Mouse (Mus musculus) WW6 (cell line): ENCODE data around the gene Ggnbp2.

Source experiments
- DNase-seq: peaks from one replicate; pipeline ENCODE4 v3.0.0-alpha.2; 2013; ENCODE audit warnings: low read depth, low spot score

Ggnbp2 gene

GRCm38 (mm10) chr11:84870337-84871043, at the start of gene Ggnbp2:
Gene Ggnbp2 (minus strand): TSS chr11:84870817.
- peak; percentile 93 for DNase-seq

GRCm38 (mm10) chr11:84919951-84920350, 49.3 kb upstream of the Ggnbp2 start:
- no peak for DNase-seq

- DNase-seq, result peak; percentile 28
Measured at GRCm38 (mm10) chr11:84919276-84919675, 48.7 kb upstream of the Ggnbp2 start.

GRCm38 (mm10) chr11:84918425-84918824, 47.8 kb upstream of the Ggnbp2 start:
- peak; percentile 71 for DNase-seq

- DNase-seq, result no peak
Measured at GRCm38 (mm10) chr11:84916703-84917300, 46.2 kb upstream of the Ggnbp2 start.

- DNase-seq, result peak; percentile 80
Measured at GRCm38 (mm10) chr11:84916053-84916702, 45.6 kb upstream of the Ggnbp2 start, which contains the start of gene Znhit3. Gene Znhit3 (minus strand): TSS chr11:84916366.

GRCm38 (mm10) chr11:84914673-84915072, 44.1 kb upstream of the Ggnbp2 start:
- DNase-seq, result peak; percentile 69

- DNase-seq, result no peak
Measured at GRCm38 (mm10) chr11:84910411-84910810, 39.8 kb upstream of the Ggnbp2 start.

GRCm38 (mm10) chr11:84908480-84908879, 37.9 kb upstream of the Ggnbp2 start:
- no peak for DNase-seq

- DNase-seq, result no peak
Measured at GRCm38 (mm10) chr11:84907081-84907480, 36.5 kb upstream of the Ggnbp2 start.

GRCm38 (mm10) chr11:84904597-84905144, 34.1 kb upstream of the Ggnbp2 start:
- DNase-seq, result no peak

GRCm38 (mm10) chr11:84893113-84893512, 22.5 kb upstream of the Ggnbp2 start:
- no peak for DNase-seq

- no peak for DNase-seq
Measured at GRCm38 (mm10) chr11:84891705-84892104, 21.1 kb upstream of the Ggnbp2 start.

GRCm38 (mm10) chr11:84889492-84889891, 18.9 kb upstream of the Ggnbp2 start:
- no peak for DNase-seq

- no peak for DNase-seq
Measured at GRCm38 (mm10) chr11:84888025-84888424, 17.4 kb upstream of the Ggnbp2 start.

GRCm38 (mm10) chr11:84886767-84887511, 16.3 kb upstream of the Ggnbp2 start:
- no peak for DNase-seq

GRCm38 (mm10) chr11:84886236-84886635, 15.6 kb upstream of the Ggnbp2 start:
- no peak for DNase-seq

GRCm38 (mm10) chr11:84885238-84885637, 14.6 kb upstream of the Ggnbp2 start:
- DNase-seq, result no peak

GRCm38 (mm10) chr11:84882346-84882745, 11.7 kb upstream of the Ggnbp2 start:
- DNase-seq, result no peak

- DNase-seq, result no peak
Measured at GRCm38 (mm10) chr11:84880971-84881370, 10.4 kb upstream of the Ggnbp2 start.

- no peak for DNase-seq
Measured at GRCm38 (mm10) chr11:84880465-84880961, 9.9 kb upstream of the Ggnbp2 start.
